Mouse (Mus musculus) erythroblast, adult 5-6 weeks (primary cell): ENCODE data around the gene Plce1. TPM values are rescaled to one million over a fixed set of nuclear protein-coding genes. Genes with fewer than 3 reads are reported as not detected.

Experiments
- ATAC-seq: replicated peaks from 2 replicates; pipeline ENCODE4 v1.8.0; 2016; ENCODE audit warnings: moderate number of reproducible peaks, mild to moderate bottlenecking, moderate TSS enrichment, inconsistent platforms; ENCODE audit not compliant: poor library complexity, low FRiP score, severe bottlenecking
- total RNA-seq, 2 experiments: library from RNA; stranded (forward) in 1 of 2; stranded (reverse) in 1 of 2; fragments of 150-400 nt in 1 of 2; fragments of 200-764, 138-1000 nt in 1 of 2; gene quantifications; 2 replicates each; pipeline versions ENCODE4 v1.2.3 to v1.2.4; 2015 to 2017; ENCODE audit warnings: low replicate concordance in 2 of 2

Gene Plce1
- total RNA-seq (2015; ENCODE audit: low replicate concordance) = not detected in 2 replicates
- total RNA-seq (2017; ENCODE audit: low replicate concordance) = not detected in 2 replicates

DNA sequence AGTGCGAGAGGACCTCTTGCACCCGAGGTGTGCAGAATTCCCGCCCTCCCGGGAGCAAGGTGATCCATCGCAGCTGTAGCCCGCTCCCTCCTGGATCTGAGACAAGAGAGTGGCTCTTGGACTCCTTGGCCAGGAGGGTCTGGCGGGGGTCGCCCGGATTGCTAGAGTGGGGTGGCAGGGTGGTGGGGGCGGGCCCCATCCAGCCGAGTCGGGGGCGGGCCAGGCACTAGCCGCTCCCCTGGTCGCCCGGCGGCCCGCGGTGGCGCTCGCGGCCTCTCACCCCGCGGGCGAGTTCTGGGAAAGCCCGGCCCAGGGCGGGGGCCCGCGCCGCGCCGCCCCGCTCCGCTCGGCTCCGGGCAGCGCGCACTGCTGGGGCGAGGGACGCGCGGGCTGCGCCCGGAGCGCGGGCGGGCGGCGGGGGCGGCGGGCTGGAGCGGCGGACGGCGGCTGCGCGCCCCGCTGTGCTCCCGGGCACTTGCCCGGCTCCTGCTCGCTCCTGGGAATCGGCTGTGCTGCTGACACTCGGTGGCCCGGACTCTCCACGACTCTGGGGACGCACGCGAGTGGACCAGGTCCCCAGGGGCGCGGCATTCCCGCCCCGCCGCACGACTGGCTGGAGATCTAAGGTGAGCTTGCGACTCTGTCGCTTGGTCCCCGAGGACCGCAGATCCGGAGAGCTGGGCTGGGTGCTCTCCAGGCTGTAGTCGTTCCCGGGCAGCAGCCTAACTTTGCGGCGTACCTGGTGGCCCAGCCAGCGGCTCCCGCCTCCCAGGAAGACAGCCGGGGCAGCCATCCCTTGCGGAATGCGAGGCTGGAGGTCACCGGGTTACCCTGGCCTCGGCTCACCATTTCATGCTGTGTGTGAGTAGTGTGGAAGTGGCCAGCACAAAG is at the start of gene Plce1:
Gene Plce1, plus strand, starts transcription at position 379 of the 891 bp plus-strand sequence.
- ATAC-seq = no peak

DNA sequence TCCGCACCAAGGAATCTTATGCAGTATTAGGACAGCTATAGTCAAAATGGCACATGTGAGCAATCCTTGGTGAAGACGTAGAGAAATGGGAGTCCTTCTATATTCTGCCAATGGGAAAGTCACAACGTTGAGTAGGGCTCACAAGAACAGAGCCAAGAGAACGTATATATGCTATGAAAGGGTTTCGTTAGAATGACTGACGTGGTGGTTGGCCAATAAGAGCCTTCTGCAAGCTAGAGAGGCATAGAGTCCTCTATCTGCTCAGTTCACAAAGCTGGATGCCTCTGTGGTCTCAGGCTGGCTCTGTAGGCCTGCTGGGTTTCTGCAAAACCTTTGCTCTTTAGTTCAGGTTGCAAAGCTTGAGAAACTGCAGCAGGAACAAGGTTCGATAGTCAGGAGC is 49.6 kb upstream of the Plce1 start:
- no peak for ATAC-seq

DNA sequence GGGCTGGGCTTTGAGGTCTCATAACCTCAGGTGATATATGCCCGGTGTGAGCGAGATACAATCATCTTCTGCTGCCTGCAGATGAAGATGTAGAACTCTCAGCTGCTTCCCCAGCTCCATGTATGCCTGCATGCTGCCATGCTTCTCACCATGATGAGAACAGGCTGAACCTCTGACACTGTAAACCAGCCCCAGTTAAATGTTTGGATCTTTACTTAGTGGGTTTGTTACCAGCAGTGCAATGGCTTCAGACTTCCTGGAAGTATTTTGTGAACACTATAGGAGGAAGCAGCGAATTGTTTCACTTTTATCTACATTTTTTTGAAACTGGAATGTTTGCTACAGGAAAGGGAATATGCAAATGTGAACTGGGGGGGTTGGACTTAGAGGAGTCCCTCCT is 48.9 kb upstream of the Plce1 start:
- ATAC-seq = no peak

DNA sequence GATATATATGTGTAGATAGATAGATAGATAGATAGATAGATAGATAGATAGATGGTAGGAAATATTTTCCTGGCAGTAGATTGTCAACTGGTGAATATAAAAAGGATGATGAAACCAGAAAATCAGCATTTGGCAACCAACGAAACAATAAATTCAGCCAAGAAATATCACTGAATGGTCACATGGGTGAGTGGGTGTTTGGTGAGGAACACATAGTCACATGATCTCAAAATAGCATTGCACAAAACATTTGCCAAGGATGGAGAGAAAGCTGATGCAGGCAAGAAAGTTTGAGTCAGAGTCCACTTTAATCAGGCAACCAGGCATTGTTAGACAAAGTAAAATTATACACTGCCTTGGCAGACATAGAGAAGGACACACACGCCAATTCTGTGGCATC is 47.5 kb upstream of the Plce1 start:
- no peak for ATAC-seq

DNA sequence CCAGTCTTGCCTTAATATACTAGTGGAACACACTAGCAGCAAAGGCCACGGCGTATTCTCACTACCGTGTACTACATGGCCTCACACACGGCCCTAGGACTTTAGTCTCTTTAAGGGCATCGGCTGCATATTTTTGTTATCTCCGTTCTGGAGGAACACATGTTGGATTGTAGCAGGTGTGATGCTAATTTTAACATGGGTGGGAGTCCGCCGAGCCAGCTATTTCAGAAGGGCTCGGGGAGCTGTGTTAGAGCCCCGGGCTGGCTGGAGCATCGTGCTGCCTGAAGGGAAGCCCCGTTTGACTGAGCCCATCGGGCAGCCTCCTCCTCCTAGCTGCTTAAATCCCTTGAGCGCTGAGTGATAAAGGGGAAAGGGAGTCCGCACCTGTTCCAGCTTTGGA is 45.7 kb upstream of the Plce1 start:
- no peak for ATAC-seq

DNA sequence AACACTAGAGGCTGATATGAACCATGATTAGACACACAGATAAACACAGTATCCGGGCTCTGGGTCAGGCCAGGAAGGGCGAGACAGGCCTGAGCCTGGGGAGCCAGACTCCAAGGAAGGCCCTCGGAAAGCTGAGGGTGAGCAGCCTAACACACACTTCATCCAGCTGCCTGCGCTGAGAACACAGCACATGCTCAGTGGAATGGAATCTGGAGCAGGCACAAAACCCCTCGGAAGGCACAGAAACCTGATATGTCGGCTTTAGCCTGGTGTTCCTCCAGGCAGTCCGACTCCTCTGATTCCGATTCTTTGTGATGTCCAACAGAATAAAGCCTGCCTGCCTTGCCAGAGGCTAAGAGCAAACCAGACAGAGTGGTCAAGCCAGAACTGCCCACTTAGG is 39.0 kb upstream of the Plce1 start:
- no peak for ATAC-seq

DNA sequence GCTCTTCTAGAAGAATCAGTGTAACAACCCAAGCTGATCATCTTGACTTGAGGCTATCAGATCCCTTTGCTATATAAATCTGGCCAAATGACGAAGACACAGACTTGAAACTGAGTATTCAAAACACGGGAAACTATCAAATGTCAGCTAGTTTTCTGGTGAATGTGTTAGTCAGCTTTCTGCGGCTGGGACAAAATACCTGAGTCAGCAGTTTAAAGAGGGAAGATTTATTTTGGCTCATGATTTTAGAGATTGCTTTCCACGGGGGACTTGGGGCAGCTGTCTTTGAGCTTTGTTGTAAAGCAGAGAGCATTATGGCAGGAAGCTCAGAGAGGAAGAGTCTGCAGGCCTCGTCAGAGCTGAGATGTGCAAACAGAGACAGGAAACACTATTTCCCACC is 35.2 kb upstream of the Plce1 start:
- ATAC-seq = no peak

DNA sequence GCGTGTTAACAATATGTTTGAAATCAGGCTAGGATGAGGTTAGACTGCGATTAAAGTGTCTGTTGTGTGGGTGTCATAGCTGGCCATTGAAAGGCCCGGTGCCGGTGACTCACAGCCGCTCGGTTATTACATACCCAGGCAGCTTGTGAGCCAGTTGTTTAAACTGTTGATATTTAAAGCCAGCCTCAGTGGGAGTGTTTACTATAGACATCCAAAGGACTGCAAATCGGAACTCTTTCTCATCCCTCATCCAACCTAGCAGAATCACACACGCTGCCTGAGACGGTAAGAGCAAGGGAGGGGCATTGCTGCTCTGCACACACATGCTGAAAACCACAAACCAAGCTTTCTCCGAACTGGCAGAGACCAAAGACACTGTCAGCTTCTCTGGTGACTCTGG is 25.7 kb upstream of the Plce1 start:
- ATAC-seq = no peak

DNA sequence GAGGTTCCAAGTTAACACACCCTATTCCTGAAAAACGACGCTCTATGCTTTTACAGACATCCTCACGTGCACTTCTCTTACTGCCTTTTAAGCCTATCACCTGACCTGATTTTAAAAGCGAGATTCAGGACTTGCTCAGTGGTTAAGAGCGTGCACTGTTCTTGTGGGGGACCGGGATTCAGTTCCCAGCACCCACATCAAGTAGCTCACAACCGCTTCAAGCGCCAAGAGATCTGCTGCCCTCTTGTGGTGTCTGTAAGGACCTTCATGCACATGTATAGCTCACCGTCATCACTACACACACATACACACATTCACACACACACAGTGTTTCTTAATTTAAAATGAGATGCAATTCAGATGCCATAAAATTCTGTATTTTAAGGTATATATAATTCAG is 21.9 kb upstream of the Plce1 start:
- no peak for ATAC-seq

DNA sequence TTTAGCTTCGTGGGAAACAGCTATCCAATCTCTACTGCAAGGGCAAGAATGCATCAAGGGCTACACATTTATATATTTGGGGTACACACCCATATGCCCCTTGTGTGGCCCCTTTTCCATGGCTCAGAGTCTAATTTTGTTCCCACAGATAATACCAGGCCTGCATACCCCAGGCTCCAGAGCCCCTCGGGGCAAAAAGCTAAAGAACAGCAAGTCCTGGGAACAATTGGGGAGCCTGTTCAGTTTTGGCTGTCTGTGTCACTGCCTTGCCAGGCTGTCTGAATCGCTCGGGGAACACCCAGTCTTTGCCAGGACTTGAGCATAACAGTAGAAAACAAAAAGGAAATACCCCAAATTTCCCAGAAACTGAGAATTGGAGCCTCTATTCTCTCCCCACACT is 20.2 kb upstream of the Plce1 start:
- no peak for ATAC-seq

DNA sequence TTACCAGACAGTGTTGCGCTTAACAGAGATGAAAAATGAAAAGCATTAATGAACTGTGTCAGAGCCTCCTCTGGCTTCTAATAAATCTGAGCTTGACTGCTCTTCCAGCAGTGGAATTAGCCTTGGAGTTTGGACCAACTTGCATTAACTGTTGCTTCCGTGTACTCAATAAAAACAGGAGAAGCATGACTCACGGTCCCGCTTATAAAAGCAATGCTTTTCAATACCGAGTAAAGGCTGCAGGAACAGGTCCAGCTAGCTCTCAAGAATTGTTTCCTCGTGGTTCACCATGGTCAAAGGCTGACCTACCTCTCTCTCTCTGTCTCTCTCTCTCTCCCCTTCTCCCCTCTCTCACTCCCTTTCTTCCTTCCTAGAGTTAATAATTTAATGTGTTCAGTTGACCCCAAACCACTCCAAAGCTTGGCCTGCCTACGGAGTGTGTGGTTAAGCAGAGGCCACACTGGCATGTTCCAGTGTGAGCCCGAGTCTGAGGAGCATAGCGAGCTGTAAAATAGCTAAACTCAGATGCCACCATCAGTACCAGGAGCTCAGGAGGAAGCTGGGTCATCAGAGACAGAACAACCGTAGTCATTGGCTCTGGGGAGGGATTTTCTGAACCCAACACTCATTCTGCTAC is 10.5 kb upstream of the Plce1 start:
- no peak for ATAC-seq

DNA sequence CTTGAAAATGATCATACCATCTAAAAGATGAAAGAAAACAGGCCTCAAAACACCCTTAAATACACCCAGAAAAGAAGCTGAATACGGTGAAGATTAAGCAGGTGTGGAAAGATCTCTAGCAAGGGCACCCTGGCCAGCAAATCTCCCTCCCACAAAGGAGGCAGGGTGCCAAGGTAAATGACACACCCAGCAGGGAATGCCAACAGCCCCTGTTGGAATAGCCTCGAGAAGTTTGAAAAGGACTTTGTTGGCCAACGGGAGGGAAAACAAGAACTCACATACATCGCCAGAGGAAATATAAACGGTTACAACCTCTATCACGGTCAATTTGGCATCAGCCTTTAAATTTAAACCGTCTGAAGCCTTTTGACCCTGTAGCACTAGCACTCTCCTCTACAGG is 5.5 kb upstream of the Plce1 start:
- no peak for ATAC-seq

DNA sequence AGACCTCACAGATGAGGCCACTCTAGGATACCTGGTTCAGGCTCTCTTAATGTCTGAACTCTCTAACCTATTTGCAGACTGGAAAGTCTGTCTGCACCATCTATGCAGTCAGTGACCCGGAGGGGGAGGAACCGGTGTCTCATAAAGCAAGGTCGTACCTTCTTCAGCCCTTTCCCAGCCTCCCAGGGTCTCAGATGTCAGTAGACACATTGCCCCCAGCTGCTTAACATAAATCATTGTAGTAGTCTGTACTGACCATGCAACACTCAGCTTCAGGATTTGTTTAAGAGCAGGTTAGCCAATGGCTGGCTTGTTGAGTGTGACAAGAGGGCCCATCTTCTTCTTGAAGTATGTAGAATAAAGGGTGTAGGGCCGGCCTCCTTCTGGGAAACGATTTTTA is 2.6 kb upstream of the Plce1 start:
- ATAC-seq = no peak

DNA sequence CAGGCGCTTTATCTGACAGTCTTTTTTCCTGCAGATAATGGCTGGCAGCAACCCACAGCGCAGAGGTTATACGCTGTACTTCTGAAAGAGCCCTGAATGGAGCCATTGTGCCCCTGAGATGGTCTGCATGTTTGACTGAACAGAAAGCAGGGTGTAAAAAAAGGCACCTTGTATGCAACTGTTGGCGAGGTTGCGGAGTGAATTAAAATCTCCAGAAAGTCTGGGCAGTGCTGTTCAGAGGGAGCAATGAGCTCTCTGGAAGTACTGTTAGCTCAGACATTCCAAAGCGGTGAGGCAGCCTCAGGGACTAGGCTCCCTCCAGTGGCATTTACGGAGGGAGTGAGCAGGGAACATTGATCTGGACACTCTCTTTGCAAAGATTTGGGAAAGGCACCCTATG is 2.0 kb upstream of the Plce1 start:
- no peak for ATAC-seq

DNA sequence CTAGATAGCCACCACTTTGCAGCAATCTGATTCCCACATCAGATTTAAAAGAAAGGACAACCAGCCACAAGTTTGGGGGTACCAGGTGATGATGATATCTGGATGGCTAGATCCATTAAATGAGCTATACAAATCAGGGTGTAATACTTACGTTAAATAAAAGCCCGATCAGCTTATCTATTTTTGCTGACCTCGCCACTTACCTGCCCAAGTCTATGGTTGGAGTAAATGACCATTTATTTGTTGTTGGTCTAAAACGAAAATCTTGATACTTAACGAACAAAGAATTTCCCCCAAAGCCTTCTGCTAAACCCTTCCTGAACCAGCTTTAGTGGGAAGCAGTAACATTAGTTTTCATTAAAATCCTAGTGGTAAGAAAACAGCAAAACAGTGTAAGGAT is 1.4 kb upstream of the Plce1 start:
- no peak for ATAC-seq

DNA sequence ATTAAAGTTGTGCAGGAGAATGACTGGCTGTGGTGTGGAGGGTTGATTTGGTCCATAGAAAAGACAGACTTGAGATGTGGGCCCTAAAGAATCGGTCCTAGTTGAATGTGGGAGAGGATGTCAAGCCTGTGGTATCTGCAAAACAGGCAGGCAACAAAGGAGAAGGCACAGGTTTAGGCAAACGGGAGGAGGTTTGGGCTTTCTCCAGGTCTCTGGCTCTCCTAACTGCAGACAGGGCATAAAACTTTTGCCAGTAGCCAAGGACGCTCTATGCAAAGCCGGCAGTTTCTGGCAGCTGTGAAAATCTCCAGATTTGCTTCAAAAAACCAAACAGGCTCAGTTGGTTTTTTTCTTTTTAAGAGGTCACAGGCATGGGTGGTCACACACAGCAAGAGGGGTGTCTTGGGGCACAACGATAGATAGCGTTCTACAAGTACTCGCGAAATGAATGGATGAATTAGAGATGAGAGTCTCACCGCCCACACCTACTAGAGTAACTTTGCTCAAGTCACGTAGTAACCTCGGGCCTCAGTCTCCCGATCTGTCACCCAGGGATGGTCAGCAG is 671 bp upstream of the Plce1 start:
- ATAC-seq = no peak

DNA sequence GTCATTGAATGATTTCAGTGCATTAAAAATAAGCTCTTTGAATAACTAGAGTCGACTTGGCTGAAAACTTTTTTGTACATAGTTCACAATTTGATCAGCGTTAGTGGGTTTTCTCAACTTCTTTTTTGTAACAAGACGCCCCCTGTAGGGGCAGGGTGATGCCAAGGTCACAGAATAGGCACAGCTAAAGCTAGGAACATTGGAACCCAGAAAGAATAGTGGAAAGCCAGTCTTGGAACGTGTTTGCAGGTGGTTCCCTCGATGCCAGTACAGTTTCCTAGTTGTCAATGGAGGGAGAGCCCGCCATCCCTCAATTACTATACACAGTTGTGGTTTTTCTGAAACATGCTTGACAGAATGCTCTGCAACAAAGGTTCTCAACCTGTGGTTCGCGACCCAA is 997 bp downstream of the Plce1 start:
- ATAC-seq = no peak

DNA sequence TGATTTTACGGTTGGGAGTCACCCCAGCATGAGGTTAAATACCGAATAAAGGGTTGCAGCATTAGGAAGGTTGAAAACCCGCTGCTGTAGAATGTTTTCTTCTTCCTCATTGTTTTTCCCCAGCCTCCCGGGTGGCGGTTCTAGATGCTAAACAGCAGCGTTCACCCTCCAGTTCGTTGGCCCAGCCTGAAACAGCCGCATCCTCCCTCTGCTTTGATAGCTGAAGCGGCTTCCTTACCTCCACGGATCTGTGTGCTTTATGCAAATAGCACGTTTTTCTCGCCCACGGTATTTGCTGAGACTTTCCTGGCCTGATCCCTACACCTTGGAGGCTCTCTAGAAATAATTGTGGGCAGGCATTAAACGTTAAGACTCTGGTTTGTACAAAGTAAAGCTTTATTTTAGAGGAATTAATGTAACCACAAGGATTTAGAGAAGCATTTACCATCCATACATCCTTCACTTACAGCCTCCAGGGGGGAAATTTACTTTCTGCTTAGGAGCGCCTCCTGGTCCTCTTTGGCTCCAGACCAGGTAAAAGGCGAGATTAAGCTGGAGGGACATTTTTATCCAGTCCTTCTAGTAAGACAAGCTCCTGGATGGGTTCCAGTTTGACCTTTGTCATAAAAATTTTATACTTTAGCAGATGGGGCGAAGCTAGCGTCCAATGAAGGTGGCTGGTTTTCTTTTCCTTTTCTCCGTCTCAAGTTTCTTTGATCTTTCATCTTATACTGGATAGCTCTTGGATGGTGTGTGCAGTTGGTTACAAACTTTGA is 1.7 kb downstream of the Plce1 start:
- ATAC-seq = no peak

DNA sequence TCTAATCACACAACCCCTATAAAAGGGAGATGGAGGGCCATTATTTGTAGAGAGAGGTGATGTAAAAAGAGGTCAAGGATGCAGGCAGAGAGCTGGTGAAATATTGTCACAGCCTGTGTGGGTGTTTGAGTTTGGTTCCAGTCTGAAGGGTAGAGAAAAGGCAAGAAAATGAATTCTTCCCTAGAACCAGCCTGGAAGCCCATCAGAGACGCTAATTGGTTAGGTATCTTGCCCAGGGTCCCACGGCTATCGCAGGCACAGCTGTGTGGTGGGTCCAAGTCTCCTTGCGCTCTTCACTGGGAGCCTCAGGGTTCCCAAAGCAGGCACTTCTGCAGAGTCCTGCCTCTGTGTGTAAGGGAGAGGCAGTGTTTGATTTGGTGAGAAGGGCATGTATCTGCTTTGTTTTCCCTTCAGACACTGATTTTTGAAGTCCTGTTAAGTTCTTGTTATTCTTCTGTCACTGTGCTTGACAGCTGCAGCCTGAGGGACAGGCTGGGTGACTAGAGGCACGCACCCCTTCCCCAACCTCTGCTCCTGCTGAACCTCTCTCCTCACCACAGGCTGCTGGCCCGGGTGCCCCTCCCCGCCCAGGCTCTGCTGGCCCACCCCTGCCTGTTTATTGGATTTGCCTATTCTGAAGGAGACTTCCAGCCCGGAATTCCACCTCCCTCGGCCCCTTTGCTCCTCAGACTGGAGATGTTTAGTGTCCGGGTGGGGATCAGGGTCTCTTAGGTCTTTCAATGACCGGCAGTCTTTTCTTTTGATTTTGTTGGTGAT is 5.1 kb downstream of the Plce1 start:
- no peak for ATAC-seq

DNA sequence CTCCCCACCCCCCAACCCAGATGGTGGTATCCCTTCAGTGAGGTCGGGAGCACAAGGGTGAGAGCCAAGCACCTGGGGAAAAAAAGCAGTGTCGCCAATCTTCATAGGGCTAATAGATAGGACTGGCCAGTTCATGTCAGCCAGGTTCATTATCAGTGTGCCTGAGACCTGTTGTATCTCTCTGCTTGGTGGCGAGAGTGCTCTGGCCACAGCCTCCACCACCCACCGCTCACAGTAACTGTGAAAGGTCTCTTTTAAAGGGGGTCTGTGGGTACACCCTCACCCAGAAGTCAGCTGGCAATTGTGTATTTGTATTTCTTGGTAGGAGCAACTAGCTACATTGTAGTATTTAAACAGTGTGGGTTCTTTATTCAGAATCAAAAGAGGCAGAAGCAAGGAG is 6.6 kb downstream of the Plce1 start:
- ATAC-seq = no peak
